Mouse (Mus musculus) mouse embryonic stem cell (cell line): Measurements from ENCODE around the gene Pygm.

ENCODE experiments used
- in situ Hi-C, 2 experiments: fragments of 300-500 bp; cut with MboI; formaldehyde crosslinking; loops; 1 replicate in 1 of 2; 3 replicates in 1 of 2; pipeline ENCODE4 v1.14.3; 2019 to 2020; ENCODE audit warnings: low sequenced_read_pairs in 2 of 2, low pct_unique_long_range_greater_than_20kb in 1 of 2, mixed read lengths in 1 of 2; ENCODE audit not compliant: unreplicated experiment in 1 of 2

Gene Pygm

DNA sequence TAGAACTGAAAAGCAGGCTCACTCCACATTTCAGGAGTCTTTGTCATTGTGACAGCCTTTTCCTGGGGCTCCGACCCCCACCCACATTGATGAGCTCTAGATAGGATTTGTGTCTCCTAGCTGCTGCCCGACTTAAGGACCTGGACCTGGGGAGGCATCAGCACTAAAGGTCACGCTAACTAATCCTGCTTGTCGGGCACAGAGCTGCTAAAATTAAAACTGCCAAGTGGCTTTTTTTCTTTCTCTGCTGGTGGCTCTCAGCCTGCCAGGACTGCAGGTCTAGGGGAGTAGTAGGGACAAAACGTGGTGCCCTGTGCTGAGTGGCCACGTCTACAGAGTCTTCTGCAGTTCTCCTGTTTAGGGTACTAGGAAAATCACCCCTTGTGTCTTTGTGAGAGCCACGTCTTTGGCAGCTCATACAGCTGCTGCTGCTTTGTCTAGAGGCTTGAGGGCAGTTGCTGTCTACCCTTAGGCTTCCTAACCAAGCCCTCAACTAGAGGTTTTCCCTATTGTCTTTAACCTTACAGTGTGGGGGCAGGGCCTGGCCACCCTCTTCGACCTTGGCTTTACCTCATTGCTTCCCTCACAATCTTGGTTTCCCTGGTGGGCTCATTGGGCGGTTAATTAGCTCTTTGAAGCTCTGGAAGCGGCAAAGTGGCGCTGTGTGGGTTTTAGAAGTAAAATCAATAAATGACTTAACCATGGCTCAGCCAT lies 6.7 kb upstream of the Pygm start:
- in situ Hi-C loops: no loop called here

DNA sequence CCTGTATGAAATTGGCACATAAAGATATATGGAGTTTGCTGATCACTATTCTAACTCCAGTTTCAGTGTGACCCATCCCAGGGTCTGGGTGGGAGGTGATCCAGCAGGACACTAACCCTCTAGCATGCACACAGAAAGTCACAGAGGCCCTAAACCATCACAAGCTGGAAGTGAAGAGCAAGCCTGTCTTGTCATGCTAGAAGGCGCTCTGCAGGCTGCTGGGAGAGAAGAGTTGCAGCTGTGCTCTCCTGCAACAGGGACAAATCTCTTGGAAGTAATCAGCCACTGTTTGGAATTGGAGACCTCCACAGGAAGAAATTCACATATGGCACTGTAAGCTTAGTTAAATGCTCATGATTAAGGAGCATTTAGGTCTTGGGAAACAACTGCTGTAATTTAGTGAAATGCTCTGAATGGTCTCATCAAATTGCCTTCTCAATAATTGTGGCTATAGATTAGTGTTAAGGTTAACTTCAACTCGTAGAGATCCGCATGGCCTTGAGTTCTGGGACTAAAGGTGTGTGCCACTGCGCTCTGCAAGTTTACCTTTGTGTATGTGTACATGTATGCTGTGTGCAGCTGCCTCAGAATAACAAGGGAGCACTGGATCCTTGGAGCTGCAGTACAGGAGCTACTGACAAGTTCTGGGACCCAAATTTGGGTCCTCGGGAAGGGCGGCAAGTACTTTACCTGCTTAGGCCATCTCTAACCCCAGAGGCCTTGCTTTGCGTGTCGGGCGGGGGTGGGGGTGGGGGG lies 3.6 kb upstream of the Pygm start:
- in situ Hi-C loops: no loop called here

DNA sequence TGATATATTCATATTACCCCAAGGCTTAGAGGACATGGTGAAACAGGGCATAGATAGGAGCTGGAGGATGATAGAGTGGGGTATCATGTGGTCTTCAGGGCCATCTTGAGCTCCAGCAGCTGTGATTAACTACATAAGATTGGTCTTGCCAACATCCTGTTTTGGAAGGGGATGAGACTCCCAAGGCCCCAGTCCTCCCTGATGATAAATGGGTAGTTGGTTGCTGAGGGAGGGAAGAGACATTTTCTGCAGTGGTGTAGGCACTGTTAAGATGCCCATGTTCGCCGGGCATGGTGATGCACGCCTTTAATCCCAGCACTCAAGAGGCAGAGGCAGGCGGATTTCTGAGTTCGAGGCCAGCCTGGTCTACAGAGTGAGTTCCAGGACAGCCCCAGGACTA lies 3.0 kb upstream of the Pygm start:
- in situ Hi-C loops: no loop called here

DNA sequence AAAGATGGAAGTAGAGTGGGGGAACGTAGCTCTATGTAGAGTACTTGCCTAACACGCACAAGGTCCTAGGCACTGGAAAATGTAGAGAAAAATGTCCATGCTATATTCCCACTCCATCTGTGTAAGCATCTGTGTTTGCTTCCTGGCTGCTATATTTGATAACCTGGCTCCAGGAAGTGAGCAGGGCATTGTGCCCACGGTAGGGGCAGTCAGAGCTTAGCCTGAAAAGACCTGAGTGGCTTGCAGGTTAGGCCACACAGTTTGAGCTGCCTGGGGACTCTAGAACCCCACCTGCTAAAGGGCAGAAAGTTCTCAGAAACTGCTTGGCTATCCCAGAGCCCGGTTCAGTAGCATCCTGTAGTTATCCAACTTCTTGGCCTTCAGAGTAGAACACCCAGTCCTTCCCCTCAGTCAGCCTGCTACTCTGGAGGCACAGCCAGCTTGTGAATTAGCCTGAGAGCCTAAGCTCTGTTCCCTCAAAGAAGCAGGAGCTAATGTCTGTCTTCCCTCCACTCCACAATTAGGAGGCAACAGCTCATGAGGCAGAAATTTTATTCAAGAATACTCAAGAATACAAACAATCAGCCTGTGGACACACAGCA lies 1.8 kb upstream of the Pygm start:
- in situ Hi-C loops: no loop called here

DNA sequence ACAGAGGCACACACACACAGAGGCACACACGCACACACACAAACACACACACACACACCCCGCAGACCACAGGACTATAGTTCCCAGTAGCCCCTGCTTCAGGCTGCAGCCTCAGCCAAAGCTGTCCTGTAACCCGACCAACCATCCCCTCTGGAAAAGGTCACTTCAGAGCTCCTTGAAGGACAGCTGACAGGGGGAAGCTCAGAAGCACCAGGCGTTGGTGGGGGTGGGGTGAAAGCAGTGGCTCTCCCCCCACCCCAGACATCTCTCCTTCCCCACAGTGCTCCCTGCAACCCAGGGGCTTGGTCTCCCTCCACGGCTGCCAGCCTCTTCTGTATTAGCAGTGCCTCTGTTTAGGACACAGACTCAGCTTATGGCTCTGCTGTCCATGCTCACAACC lies 729 bp upstream of the Pygm start:
- in situ Hi-C loops: no loop called here

DNA sequence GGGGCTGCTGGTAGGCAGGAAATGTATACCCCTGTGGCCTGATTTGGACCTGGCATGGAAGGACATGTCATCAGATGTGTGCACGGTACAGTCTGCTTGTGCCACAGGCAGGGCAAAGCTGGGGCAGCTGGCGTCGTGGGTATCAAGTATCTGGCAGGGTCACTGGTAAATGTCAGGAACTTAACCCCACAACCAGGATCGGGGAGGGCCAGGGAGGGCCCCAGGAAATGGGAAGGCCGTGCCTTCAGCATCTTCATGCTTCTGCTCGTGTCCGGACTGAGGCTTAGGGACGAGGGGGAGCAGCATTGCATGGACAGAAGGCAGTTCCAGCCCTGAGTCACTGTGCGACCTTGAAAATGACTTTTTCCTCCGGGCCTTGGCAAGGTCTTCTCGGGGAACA lies 755 bp downstream of the Pygm start:
- in situ Hi-C loops: no loop called here

DNA sequence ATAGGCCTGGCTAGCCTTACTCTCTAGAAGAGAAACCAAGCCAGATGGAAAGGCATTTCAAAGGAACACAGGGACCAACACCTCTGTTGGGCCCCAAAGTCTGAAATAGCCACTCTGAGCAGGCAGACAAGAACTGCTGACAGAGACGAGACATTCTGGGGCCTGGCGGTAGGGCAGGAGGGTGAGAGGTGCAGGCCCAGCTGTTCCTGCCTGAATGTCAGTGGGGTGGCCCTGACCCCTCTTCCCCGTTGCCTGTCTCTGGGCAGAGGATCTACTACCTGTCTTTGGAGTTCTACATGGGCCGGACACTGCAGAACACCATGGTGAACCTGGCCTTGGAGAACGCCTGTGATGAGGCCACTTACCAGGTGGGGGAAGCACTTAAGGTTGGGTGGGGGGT lies 1.2 kb downstream of the Pygm start:
- in situ Hi-C loops: no loop called here

DNA sequence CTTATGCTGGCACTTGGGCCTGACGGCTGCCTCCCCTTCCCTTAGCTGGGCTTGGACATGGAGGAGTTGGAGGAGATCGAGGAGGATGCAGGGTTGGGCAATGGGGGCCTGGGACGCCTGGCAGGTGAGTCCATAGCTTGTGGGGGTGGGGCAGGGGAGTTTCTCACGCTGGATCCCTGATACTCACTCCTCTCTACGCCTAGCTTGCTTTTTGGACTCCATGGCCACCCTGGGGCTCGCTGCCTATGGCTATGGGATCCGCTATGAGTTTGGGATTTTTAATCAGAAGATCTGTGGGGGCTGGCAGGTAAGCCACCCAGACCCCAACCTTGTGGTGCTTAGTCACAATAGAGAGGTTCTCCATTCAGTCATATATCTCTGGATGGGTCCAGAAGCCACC lies 1.6 kb downstream of the Pygm start:
- in situ Hi-C loops: no loop called here

DNA sequence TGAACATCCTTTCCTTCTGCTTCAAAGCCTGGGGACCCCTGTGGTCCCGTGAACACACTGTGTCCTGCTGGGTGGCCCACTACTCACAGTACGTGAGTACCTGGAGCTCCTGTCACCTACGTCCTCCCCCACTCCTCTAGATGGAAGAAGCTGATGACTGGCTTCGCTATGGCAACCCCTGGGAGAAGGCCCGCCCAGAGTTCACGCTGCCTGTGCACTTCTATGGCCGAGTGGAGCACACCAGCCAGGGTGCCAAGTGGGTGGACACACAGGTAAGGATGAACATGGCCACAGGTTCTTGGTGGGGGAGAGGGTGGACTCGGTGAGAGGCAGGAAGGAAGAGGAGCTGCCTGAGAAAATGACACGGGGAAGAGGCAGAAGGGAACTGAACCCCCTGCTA lies 2.0 kb downstream of the Pygm start:
- in situ Hi-C loops: no loop called here

DNA sequence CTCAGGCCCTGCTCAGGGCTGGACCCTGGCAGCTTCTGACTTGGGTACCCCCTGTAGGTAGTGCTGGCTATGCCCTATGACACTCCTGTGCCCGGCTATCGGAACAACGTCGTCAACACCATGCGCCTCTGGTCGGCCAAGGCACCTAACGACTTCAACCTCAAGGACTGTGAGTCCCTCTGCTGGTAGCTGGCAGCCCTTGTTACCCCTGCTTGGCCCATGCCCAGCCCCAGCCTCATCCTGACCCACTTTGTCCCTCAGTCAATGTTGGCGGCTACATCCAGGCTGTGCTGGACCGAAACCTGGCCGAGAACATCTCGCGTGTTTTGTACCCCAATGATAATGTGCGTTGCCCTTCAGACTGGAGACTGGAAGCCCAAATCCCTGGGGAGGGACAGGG lies 3.8 kb downstream of the Pygm start:
- in situ Hi-C loops: no loop called here

DNA sequence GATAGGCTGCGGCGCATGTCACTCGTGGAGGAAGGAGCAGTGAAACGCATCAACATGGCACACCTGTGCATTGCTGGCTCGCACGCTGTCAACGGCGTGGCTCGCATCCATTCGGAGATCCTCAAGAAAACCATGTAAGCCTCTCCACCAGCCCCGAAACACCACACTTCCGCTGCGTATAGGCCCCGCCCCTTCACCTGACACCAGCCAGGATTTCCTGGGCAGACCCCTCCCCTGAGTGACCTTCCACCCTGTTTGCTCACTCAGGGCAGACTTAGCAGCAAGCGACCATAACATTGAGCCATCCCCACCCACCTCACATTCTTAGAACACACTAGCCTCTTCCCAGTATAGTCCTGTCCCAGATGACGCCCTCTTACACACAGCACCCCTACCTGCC lies 5.6 kb downstream of the Pygm start:
- in situ Hi-C loops: no loop called here

DNA sequence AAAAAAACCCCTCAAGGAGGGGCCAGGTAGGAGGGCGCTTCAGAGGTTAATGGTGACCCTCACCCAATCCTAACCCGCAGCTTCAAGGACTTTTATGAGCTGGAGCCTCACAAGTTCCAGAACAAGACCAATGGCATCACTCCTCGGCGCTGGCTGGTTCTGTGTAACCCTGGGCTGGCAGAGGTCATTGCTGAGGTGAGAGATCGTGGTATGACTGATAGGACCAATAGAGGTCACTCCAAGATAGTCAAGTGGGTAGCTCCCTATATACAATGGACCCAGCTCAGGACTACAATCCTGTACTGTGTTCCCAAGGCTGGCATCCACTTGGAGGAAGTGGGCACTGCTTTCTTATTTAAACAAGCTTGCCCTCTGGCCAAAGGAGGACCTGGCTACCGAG lies 6.1 kb downstream of the Pygm start:
- in situ Hi-C loops: no loop called here

DNA sequence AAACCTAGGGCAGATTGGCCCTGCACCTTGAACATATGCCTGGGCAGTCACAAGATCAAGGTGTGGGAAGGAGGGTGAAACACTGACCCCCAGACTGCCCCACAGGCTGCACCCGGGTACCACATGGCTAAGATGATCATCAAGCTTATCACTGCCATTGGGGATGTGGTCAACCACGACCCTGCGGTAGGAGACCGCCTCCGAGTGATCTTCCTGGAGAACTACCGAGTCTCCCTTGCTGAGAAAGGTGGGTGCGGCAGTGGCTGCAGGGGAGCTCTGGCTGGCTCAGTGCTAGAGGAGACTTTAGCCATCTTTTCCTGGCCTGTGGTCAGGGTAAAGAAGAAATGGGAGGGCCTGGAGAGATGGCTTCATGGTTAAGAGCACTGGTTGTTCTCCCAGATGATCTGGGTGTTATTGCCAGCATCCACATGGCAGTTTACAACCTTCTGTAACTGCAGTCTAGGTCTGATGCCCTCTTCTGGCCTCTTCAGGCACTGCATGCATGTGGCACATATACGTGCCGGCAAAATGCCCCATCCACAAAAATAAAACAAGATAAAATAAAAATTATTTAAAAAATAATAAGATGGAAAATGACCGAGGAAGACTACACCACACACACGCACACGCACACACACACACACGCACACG lies 8.7 kb downstream of the Pygm start:
- in situ Hi-C loops: no loop called here

DNA sequence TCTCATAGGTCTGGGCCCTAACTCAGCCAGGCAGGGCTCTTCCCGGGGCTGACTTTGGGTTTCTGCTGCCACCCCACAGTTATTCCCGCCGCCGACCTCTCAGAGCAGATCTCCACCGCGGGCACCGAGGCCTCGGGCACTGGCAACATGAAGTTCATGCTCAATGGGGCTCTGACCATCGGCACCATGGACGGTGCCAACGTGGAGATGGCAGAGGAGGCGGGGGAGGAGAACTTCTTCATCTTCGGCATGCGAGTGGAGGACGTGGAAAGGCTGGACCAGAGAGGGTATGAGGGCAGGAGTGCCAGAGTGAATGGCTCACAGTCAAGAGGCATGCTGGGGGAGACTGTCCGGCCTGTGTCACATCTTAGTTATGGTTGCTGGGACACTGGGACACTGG lies 9.4 kb downstream of the Pygm start:
- in situ Hi-C loops: no loop called here

DNA sequence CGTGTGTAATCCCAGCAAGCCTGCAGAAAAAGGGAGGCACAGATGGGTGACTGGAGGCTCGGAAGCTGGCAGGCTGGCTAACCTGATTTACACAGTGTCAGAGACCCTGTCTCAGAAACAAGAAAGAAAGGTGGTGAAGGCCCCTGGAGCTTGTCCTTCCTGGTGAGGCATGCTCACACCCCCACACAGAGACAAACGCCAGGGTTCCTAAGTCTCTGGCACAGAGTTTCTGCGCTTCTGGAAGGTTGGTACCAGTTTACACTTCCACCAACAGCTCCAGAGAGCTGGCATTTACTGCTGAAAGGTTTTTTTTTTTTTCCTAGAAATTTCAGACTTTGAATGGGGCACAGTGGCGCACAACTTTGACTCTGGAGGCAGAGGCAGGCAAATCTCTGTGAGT lies 12.0 kb downstream of the Pygm start:
- in situ Hi-C loops: no loop called here

DNA sequence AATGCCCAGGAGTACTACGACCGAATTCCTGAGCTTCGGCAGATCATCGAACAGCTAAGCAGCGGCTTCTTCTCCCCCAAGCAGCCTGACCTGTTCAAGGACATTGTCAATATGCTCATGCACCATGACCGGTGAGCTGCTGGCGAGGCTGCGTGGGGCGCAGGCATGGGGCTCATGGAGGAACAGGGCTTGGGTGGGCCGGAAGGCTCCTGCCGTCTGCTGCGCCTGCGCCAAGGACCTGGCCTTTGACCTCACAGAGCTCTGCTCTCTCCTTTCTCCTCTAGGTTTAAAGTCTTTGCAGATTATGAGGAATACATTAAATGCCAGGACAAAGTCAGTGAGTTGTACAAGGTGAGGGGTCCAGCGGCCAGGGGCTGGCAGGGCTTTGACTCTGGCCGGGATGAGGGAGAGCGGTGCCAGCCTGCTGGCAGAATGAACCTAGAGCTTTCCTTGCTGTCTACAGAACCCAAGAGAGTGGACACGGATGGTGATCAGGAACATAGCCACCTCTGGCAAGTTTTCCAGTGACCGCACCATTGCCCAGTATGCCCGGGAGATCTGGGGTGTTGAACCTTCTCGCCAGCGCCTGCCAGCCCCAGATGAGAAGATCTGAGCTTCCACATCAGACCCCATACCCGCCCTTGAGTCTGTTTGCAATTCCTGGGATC lies 13.5 kb downstream of the Pygm start:
- in situ Hi-C loops: no loop called here

DNA sequence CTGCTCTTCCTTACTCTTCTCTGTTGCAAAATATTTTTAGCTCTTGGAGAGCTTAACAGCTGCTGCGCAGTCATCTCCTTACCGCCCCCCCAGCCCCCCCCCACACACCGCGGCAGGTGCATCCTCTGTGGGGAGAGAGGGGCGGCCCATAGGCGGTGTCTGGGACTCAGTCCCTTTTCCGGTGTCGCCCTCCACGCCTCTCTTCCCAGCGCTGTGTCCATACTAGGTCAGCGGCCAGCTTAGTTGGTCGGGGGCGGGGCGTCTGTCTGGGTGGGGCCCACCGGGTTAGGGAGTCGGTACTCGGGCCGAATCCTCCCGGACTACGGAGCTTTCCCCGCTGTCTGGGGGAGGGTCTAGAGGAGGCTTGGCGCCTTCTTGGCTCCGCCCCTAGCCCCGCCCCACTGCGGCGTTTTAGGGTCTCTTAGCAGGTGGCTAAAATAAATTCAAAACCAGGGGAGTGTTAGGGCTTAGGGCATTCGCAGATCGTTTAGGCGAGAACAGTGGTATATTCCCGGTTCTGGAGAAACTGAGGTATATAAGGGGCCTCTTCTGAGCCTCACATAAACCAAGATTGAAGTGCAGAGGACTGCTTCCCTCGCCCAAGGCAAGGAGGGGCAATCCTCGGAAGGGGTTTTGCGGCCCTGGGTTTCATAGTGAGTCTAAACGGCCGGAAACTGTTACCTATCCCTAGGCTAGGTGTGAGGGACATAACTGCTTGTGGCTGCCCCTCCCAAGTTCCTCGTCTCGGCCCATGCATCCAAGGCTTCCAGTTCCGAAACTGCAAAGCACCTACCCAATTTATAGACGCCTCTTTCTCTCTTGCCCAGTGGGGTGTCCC lies 14.5 kb downstream of the Pygm start:
- in situ Hi-C loops: no loop called here
